Mouse (Mus musculus) left cerebral cortex, postnatal 10 days (tissue): Measurements from ENCODE around the gene Auts2. TPM values are rescaled to one million over a fixed set of nuclear protein-coding genes. Genes with fewer than 3 reads are reported as not detected.

ENCODE experiments used
- DNase-seq, 2 experiments: peaks; one replicate each; pipeline ENCODE4 v3.0.0; 2021 to 2022; ENCODE audit warnings: low spot score in 2 of 2, mixed read lengths in 1 of 2; ENCODE audit errors: extremely low spot score in 1 of 2
- intact Hi-C: fragments of 180-260 bp; cut with DNase I; formaldehyde crosslinking; loops from one replicate; pipeline ENCODE4 v1.15.1; 2025
- total RNA-seq, 2 experiments: library from RNA; stranded (reverse); gene quantifications; 2 replicates each; pipeline ENCODE4 v1.2.3; 2021

The Auts2 gene
- total RNA-seq, 2 experiments from 2014 or later = 87.0 to 93.1 TPM

DNA sequence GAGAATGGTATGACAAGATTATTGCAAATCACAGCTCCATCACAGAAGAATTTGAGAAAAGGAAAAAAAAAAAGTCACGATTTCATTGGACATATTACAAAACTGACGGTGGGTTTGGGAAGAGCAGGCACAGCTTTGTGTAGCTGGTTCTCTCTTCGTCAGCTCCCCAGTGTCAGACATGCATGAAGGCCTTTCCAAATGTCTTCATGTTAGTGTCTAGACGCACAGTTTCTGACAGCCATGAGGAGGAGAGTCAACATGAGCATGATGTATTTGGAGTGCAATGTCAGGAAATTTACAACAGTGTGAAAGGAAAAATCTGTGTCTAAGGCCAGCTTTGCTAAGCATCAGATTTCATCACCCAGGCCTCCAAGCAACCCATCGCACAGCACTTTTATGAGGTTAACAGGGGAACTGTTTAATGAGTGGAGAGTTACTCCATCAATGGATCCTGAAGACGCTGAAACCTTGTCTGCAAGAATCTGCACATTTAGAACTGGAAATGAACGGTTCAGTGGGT, 534.4 kb downstream of the Auts2 start:
- DNase-seq = no peak
- intact Hi-C loops = no loop called here

DNA sequence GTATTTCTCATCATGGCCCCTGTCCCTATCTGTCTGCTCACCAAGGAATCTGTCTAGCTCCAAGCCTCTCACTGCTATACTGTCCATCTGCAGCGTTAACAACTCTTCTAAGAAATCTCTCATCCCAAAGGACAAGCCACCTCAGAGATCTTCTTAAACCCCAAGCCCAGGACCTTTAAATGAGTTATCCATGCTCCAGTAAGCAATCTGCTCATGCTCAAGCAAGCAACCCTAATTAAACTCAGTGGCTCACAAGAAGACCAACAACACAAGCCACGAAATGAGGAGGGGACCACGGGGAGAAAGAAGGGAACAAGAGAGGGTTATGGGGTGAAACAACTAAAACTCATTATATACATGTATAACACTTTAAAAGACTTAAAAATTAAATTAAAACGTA, 535.2 kb downstream of the Auts2 start:
- intact Hi-C loops = no loop called here

DNA sequence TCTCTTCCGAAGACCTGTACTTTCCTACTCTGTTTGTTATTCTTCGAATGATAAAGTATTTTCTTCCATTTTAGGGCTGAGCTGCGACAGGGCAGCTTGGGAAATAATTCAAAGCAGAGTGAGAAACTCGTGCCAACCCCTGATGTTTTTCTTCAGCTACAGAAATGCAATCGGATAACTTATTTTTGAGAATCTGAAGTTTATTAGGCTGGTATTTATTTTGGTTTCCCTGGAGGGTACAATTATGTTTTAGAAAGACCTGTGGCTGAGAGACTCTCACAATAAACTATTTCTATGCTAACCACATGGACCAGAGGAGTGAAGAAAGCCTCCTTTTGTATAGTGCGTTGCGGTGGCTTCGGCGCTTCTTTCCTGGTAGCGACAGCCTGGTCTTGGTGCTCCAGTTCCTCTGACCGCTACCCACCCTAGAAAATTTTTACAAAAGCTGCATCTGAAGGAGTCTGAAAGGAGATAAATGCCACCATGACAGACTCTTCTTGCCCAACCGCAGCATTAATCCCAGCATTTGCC, 550.4 kb downstream of the Auts2 start:
- intact Hi-C loops = no loop called here
- no peak for DNase-seq

More for the DNA sequence above, 535.2 kb downstream of the Auts2 start:
- no peak for DNase-seq

DNA sequence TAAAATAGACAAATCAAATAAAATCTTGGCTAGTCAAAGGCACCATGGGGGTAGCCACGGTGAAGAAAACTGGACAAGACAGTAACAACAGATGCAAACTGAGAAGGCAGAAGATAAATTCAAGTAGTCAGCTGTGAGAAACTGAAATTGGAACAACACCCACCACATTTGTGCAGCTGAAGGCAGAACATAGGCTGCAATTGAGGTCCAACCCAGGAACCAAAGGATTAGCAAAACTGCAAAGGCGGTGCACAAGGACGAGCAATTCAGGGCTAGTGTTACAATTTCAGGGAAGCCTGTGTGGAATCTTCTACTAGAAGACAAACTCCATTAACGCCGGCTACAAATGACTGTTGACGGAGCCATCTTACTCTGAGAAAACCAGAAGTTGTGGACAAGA, 550.9 kb downstream of the Auts2 start:
- intact Hi-C loops = no loop called here

DNA sequence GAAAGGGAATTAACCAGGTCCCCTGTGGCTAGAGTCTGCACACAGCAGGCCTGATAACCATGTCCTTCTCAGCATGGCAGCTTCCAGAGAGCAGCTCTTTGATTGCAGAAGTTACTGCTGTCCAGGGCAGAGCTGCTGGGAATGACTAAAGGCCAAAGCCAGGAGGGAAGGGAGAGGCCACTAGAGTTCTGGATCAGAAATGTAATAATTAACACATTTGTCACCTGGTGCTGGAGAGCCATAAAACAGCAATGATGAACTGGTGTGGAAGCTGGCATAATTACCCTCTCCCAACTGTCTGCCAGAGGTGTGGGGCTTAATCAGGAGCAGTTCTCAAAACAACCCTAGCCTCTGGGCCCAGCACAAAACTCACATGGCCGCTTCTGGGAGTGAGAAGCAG, 552.6 kb downstream of the Auts2 start:
- intact Hi-C loops = no loop called here
- DNase-seq = no peak

More for the DNA sequence above, 550.9 kb downstream of the Auts2 start:
- no peak for DNase-seq

DNA sequence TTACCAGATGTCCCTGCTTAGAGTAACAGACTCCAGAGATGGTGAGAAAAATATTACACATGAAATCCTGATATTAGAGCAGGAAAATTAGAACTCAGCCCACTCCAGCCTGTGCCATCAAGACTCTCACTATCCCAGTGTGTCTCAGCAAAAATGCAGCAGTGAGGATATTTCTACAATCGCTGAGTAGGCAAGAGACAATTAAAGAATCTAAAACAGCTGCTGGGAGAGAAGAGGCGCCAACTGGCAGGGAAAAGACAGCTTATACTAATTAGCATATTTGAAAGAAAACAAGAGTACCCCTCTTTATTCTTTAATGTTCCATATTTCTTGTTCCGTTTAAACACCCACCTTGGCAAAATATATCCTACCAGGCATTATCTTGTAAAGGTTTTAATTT, 561.7 kb downstream of the Auts2 start:
- DNase-seq = no peak
- intact Hi-C loops = no loop called here

DNA sequence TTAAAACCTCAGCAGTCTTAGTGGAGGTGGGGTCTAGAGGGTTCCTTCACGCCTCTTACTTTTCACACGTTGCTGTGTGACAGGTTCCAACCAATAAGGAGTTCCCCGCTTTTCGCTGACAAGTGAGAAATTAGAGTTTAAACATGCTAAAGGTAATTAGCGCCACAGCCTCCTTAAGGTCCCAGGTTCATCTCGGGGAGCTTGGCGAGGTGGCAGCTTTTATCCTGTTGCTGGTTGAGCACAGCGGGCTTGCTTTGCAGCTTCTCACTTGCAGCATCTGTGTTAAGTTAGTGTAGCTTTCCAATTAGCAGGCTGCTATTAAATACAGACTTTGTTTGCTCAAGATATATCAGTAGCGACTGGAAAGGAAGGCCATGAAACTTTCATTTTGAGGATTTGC, 564.2 kb downstream of the Auts2 start:
- DNase-seq = no peak
- intact Hi-C loops = no loop called here

DNA sequence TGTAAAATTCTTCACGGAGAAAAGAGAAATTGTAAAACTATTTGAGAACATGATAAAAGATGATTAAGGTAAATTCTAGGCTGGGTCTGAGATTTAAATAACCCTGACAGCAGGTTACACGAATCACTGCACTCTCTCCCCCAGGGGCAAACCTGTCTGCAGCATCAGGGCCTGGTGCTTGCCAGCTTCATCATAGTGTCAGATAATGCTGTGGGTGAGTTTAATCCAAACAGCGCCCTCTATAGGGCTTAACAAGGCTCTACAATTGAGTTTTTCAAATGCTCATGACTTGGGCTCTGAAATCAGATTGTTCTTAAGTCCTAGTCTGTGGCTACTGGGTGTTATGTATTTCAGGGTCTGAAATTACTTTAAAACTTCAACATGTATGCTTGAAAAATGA, 565.6 kb downstream of the Auts2 start:
- intact Hi-C loops = no loop called here

DNA sequence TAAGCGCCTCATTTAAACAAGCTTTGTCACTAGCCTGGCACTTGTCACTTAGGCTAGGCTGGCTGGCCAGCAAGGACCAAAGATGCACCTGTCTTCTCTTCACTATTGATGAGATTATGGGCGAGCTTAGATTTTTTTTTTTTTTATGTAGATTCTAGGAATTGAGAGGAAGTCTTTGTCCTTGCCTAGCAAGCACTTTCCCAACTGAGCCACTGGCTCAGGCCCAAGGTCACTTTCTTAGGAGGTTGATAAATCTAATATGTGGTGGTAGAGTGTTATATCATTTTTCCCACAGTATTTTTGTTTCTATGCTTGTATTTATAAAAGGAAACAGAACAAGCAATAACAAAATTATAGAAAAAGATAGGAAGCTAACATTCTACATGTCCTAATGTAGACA, 571.2 kb downstream of the Auts2 start:
- intact Hi-C loops = no loop called here
- DNase-seq = no peak

More for the DNA sequence above, 565.6 kb downstream of the Auts2 start:
- no peak for DNase-seq

DNA sequence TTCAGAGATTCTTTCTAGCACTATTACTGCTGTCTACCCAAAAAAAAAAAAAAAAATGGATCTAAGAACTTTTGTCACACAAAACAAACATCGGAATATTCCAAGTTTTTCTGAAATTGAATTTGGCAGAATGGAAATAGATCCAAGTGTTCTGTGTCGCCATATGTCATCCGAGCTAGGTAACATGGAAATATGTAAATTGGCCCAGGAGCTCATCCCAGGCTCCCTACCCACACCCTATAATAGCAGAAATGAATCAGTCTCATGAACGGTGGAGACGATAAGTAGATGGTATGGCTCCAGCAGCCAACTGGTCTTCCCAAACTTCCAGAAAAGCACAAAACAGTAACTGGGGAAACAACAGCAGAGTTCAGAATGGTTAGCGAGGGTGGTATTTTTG, 577.6 kb downstream of the Auts2 start:
- intact Hi-C loops = no loop called here
- DNase-seq = no peak

DNA sequence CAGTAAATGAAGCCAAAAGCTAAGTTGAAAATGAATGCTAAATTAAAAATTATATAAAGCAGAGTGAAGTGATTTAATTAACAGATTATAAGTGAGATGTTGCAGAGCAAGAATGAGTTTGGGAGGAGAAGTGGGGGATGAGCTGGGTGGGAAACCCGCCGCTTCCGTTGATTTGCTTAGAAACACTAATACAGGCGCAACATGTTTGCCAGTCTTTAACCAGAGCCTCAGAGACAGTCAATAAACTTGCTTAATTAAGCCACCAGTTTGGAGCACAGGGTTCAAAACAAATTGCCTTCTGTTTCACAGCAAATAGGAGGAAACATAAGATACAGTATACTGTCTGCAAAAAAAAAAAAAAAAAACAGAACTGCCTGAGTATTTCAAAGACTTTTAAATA, 579.6 kb downstream of the Auts2 start:
- DNase-seq = no peak

DNA sequence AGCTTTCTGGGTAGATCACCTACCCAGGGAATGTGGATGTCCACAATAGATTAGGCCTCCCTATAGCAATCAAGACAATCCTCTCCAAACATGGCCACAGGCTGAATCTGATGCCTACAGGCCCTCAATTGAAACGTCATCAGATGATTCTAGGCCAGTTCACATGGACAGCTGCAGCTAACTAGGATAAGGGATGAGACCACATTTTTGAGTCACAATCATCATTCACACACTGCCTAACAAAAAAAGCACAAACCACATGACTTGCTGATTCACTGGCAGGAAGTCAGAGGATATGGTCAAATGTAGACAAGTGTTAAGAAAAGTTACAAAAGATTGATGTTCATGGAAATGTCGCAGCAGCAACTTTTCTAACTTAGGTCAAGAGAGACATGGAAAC, 581.3 kb downstream of the Auts2 start:
- intact Hi-C loops = no loop called here
- DNase-seq = no peak

More for the DNA sequence above, 579.6 kb downstream of the Auts2 start:
- intact Hi-C loops = no loop called here

DNA sequence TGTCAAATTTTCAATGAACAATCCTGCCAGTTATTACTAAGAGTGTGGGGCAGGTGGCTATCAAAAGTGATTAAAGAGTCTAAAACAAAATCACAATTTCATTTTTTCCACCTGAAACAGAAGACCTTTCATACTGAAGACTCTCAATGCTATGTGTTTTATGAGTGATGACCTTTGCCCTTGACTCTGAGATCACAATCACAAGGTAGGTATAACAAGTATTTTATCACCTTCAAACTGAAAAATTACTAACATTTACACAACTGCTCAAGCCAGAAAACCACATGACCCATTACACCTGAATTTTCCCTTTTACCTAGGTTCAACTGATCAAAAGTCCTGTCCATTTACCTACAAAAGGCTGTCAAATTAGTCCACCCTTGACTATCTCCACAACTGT, 582.7 kb downstream of the Auts2 start:
- intact Hi-C loops = no loop called here

DNA sequence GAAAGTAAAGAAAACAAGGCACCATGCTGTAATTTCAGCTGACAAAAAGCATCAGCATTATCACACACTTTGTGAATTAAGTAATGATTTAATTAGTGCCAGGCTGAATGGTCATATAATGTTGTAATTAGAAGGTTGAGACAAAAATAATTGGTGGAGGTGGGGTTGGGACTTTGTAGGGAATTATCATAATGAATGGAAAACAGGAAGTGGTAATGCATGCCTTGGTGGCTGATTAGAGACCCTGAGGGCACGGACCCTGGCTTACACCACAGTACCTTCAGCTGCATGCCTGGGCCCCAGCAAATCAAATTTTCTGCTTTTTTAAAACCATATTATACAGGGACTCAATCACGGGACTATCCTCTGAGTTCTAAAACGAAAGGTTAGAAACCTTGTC, 586.1 kb downstream of the Auts2 start:
- intact Hi-C loops = no loop called here
- no peak for DNase-seq

More for the DNA sequence above, 582.7 kb downstream of the Auts2 start:
- DNase-seq = no peak

DNA sequence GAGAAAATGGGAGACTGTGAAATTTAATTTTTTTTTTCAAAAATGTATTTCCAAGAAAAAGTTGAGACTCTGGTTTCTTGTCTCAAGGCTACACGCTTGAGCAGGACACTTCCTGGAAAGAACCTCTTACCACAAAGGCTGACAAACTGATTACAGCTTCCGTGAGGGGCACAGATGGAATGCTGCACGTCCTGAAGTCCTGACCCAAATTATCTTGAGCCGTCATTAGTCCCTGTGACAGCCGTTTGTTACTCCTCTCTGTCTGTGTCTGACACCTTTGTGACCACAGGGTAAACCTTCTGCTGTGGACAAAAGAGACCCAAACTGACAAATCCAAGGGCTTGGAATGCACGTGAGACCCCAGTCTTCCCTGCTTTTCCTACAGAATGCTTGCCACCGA, 587.1 kb downstream of the Auts2 start:
- no peak for DNase-seq
- intact Hi-C loops = no loop called here

DNA sequence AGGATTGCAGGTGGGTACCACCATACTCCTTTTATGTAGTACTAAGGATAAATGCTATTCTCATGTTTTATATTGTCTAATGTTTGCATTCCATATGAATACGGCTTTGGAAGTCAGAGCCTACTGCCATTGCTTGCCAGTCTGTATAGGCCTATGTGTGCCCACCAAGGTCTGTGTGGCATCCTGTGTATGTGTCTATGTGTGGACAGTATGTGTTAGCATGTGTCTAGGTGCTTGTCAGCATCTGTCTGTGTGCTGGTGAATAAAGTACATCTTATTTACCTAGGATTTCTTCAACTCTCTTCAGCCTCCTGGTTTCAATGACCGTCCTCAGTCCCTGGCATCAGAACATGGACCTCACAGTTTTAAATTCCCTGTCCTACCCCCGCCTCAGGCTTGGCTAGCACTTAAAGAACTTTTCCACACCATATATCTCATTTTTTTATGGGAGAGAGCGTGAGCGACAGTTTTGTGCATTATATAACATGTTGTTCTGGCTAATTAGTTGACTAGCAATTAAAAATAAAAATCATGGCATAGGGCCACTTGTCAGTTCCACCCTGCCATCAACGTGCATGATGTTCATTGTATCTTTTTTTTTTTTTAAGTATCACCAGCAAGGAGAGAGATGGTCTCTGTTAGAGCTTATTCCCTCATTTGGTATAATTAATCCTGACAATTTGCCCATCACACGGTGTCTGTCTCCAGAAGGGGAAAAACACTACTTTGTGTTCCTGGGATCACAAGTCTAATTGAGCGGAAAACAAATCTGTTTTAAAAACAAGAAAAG, 587.7 kb downstream of the Auts2 start:
- intact Hi-C loops = no loop called here
- no peak for DNase-seq

DNA sequence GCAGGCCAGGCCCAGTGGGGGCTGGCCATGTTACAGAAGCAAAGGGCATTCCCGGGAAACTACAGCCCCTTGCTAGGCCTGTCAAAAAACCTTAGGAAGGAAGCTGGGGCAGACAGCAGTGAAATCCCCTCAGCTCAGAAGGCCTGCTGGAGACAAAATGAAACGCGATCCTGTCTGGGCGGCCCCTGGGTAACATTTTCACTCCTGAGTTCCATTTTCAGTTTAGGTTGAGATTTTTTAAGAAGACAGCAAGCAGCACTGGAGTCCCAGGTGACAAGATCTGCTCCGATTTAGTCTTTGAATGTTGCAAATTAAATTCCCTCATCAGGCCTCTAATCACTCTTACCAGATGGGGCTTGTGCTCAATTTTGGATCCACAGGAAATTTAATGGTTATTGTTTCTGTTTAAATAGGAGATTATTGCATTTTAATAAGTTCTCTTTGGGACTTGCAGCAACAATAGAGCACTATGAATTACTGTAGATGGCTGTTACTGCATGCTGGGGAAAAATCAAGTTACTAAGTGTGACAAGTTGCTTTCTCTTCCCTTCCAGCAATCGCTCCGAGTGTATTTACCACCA, 594.5 kb downstream of the Auts2 start:
- no peak for DNase-seq
- intact Hi-C loops = no loop called here

DNA sequence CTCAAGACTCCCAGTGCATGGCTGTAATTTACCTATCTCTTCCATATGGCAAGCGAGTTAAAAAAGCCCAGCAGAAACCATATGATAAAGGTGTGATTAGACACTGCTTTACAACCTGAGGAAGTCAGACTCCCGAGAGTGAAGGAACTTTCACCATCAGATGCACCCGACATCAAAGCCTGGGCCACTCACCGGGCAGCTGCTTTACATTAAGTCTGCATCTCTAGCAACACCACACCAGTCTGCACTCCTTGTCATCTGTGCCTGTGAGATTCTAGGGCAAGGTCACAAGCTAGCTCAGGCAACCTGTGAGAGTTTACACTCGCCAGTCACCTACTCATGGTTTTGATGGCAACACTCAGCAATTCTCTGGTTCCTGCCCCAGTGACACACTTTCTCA, 596.3 kb downstream of the Auts2 start:
- intact Hi-C loops = no loop called here
- DNase-seq = no peak

DNA sequence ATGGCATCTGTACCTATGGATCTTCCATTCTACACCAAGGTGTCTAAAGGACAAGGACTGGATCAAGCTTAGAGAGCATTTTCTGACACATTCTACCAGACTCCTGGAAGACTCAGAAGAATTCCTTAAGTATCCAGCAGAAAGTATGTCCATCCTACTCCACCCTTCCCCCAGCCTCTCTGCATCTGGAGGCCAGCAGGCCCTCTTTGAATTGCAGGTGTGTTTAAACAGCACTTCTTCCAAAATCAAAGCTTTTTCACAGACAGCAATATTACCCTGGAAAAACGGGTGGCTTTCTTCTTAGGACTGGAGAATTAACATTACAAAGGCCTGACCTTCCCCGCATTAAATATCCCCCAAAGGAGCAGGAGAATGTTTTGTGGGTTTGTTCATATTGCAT, 598.4 kb downstream of the Auts2 start:
- intact Hi-C loops = no loop called here
- no peak for DNase-seq

DNA sequence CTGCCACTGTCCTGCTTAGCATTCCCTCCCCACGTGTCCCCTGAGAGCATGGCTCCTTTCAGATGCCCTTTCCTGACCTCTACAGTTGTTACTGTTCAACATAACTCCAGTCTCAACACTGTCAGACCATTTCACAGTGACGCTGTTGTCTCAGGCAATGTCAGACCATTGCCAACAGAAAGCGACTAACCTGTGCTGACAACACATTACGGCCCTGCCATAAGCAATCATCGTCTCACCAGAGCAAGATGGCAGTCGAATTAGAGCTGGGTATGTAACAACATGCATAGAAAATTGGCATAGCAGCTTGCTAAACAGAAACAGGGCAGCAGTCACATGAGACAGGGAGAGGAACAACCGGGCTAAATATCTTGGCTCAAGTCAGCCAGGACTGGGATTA, 614.4 kb downstream of the Auts2 start:
- intact Hi-C loops = no loop called here
- no peak for DNase-seq
